22 mouse cellular contexts compared by ENCODE assay signal in genomic region chr2:128515701-128516100, GRCm38 (mm10).
A peak's percentile ranks its signal among the peaks of the same experiment; 100 is the strongest.
DNase-seq lines count a peak whose midpoint lies in the region; ATAC-seq and TF ChIP-seq lines count a peak whose summit lies in the region.
"Had no signal": no experiment of that assay in that cellular context is flagged by ENCODE, and none has a peak within 500 bp of the region (broad histone marks: within the 10 kb centered on the region; RNA-seq: fewer than 3 reads in every experiment).

No protein-coding gene starts in this region.

- H3K27ac ChIP-seq in cerebellum, adult 2 months (ENCODE audit: insufficient read depth, low read length): no peak overlapping the region
- H3K27ac ChIP-seq in kidney, embryonic 15.5 days: peak overlapping the region; percentile 59; the same call in 1 of the 2 replicates
- no peak overlapping the region for H3K27ac ChIP-seq in midbrain, embryonic 14.5 days (replicated peaks; ENCODE audit: low read depth, low read length)
- H3K27ac ChIP-seq in midbrain, embryonic 15.5 days: no peak overlapping the region
- 0 out of 2 replicates have a peak overlapping the region, but pooled peaks have one; percentile 1 for H3K27ac ChIP-seq in stomach, embryonic 15.5 days
- H3K27ac ChIP-seq: forebrain, embryonic 13.5 days; liver, embryonic 12.5 days; midbrain, embryonic 12.5 days had no signal

- 24% methylated on average over 5 of the region's 5 CpGs for WGBS in cerebellum, adult 2 months
- 42% methylated on average over 5 of the region's 5 CpGs for WGBS in kidney, embryonic 15.5 days
- WGBS in midbrain, embryonic 14.5 days: 75% methylated on average over 5 of the region's 5 CpGs
- 77% methylated on average over 5 of the region's 5 CpGs for WGBS in midbrain, embryonic 15.5 days
- 58% methylated on average over 5 of the region's 5 CpGs for WGBS in stomach, embryonic 15.5 days

- no peaks in the 10 kb centered on the region; the same call in 1 of the 2 replicates for H3K27me3 ChIP-seq in cerebellum, adult 2 months (ENCODE audit: control insufficient read depth, insufficient read depth, low read length)
- H3K27me3 ChIP-seq in kidney, embryonic 15.5 days: no peaks in the 10 kb centered on the region
- H3K27me3 ChIP-seq in midbrain, embryonic 14.5 days (ENCODE audit: control insufficient read depth, insufficient read depth, low read length): no peaks in the 10 kb centered on the region
- no peaks in the 10 kb centered on the region for H3K27me3 ChIP-seq in midbrain, embryonic 15.5 days (replicated peaks)
- H3K27me3 ChIP-seq in stomach, embryonic 15.5 days (replicated peaks): no peaks in the 10 kb centered on the region
- H3K27me3 ChIP-seq: forebrain, embryonic 13.5 days; liver, embryonic 12.5 days; midbrain, embryonic 12.5 days had no signal

- TF ChIP-seq POLR2A in cerebellum, adult 2 months (IDR thresholded peaks at IDR 0.05; ENCODE audit: borderline replicate concordance, insufficient read depth, low read length): no peak

- ATAC-seq in kidney, embryonic 15.5 days (replicated peaks; ENCODE audit: low FRiP score): no peak
- no peak for ATAC-seq in midbrain, embryonic 14.5 days (ENCODE audit: low FRiP score, low TSS enrichment)
- ATAC-seq in midbrain, embryonic 15.5 days (replicated peaks): no peak
- no peak for ATAC-seq in stomach, embryonic 15.5 days (ENCODE audit: insufficient read depth, low FRiP score, low read depth)
- ATAC-seq: CD4-positive, CD25-positive, alpha-beta regulatory T cell, adult 4 months; forebrain, embryonic 13.5 days; inflammation-experienced regulatory T-cells, adult 6 months; liver, embryonic 12.5 days had no signal

- no peak overlapping the region for H3K9ac ChIP-seq in kidney, embryonic 15.5 days
- H3K9ac ChIP-seq in midbrain, embryonic 14.5 days (replicated peaks; ENCODE audit: low read length): no peak overlapping the region
- no peak overlapping the region for H3K9ac ChIP-seq in midbrain, embryonic 15.5 days
- H3K9ac ChIP-seq in stomach, embryonic 15.5 days: no peak overlapping the region
- H3K9ac ChIP-seq: forebrain, embryonic 13.5 days; liver, embryonic 12.5 days; lung, embryonic 14.5 days; midbrain, embryonic 12.5 days had no signal

- no peak for TF ChIP-seq CTCF in cerebellum, adult 2 months (IDR thresholded peaks at IDR 0.05; ENCODE audit: borderline replicate concordance, insufficient read depth, low read depth, low read length)

- no peaks in the 10 kb centered on the region for H3K36me3 ChIP-seq in kidney, embryonic 15.5 days
- no peaks in the 10 kb centered on the region for H3K36me3 ChIP-seq in midbrain, embryonic 14.5 days (ENCODE audit: control insufficient read depth, insufficient read depth, low read length)
- H3K36me3 ChIP-seq in midbrain, embryonic 15.5 days (replicated peaks): no peaks in the 10 kb centered on the region
- H3K36me3 ChIP-seq in stomach, embryonic 15.5 days: no peaks in the 10 kb centered on the region
- H3K36me3 ChIP-seq: liver, embryonic 12.5 days; midbrain, embryonic 12.5 days had no signal

- H3K4me1 ChIP-seq in cerebellum, adult 2 months (ENCODE audit: control insufficient read depth, insufficient read depth, low read length): no peaks in the 10 kb centered on the region
- peaks cover 22% of the 10 kb centered on the region for H3K4me1 ChIP-seq in kidney, embryonic 15.5 days
- H3K4me1 ChIP-seq in midbrain, embryonic 14.5 days (ENCODE audit: control insufficient read depth, insufficient read depth, low read length): no peaks in the 10 kb centered on the region
- no peaks in the 10 kb centered on the region for H3K4me1 ChIP-seq in midbrain, embryonic 15.5 days
- H3K4me1 ChIP-seq in stomach, embryonic 15.5 days: 0 out of 2 replicates have a peak, but pooled peaks cover 7% of the 10 kb centered on the region
- H3K4me1 ChIP-seq: forebrain, embryonic 13.5 days; midbrain, embryonic 12.5 days had no signal

- peak; percentile 80 to 81 for DNase-seq in cerebellum, postnatal 10 days
- DNase-seq in cerebellum, adult 2 months: no peak
- DNase-seq in kidney, postnatal 14 days: no peak
- peak; percentile 7 for DNase-seq in midbrain, embryonic 14.5 days
- no peak for DNase-seq in yolk sac, embryonic 10.5 days (ENCODE audit: low spot score)
- DNase-seq: adrenal gland, postnatal 25 days; cerebellum, adult 11-12 months; heart, adult 11 months; kidney, postnatal 25 days; lung, embryonic 14.5 days; lung, postnatal 4 days; right cerebral cortex, postnatal 14 days; spleen, adult 18-20 months had no signal

- no peak overlapping the region for H3K4me2 ChIP-seq in kidney, embryonic 15.5 days
- H3K4me2 ChIP-seq in midbrain, embryonic 14.5 days (ENCODE audit: low read length): no peak overlapping the region
- no peak overlapping the region for H3K4me2 ChIP-seq in midbrain, embryonic 15.5 days
- H3K4me2 ChIP-seq in stomach, embryonic 15.5 days: no peak overlapping the region
- H3K4me2 ChIP-seq: forebrain, embryonic 13.5 days; liver, embryonic 12.5 days; lung, embryonic 14.5 days; midbrain, embryonic 12.5 days had no signal

- no peak overlapping the region for H3K4me3 ChIP-seq in cerebellum, adult 2 months (replicated peaks; ENCODE audit: insufficient read depth, low read depth, low read length)
- H3K4me3 ChIP-seq in kidney, embryonic 15.5 days (replicated peaks): no peak overlapping the region
- no peak overlapping the region for H3K4me3 ChIP-seq in midbrain, embryonic 14.5 days (replicated peaks; ENCODE audit: low read depth, low read length)
- H3K4me3 ChIP-seq in midbrain, embryonic 15.5 days: no peak overlapping the region
- H3K4me3 ChIP-seq in stomach, embryonic 15.5 days (replicated peaks): no peak overlapping the region
- H3K4me3 ChIP-seq: erythroblast, embryonic 14.5 days; forebrain, embryonic 13.5 days; liver, embryonic 12.5 days; midbrain, embryonic 12.5 days had no signal

- no peaks in the 10 kb centered on the region for H3K9me3 ChIP-seq in kidney, embryonic 15.5 days (replicated peaks)
- H3K9me3 ChIP-seq in midbrain, embryonic 14.5 days (ENCODE audit: control insufficient read depth, low read length): no peaks in the 10 kb centered on the region
- no peaks in the 10 kb centered on the region for H3K9me3 ChIP-seq in midbrain, embryonic 15.5 days
- no peaks in the 10 kb centered on the region for H3K9me3 ChIP-seq in stomach, embryonic 15.5 days
- H3K9me3 ChIP-seq: forebrain, embryonic 13.5 days; liver, embryonic 12.5 days; midbrain, embryonic 12.5 days had no signal

Comparison
In these comparisons a context has a peak if more than half of its experiments do, and no peak if none do; other contexts are left out.
1. DNase-seq: peak in cerebellum, postnatal 10 days (2 of 2) and midbrain, embryonic 14.5 days (single experiment); none in cerebellum, adult 2 months (0 of 2), kidney, postnatal 14 days (single experiment) and yolk sac, embryonic 10.5 days (single experiment).
2. H3K27ac ChIP-seq: peak in kidney, embryonic 15.5 days (single experiment) and stomach, embryonic 15.5 days (single experiment); none in cerebellum, adult 2 months (single experiment), midbrain, embryonic 14.5 days (single experiment) and midbrain, embryonic 15.5 days (single experiment).